Mouse (Mus musculus) embryonic facial prominence, embryonic 10.5 days (tissue): ENCODE measurements around the gene Iqgap1. TPM values are rescaled to one million over a fixed set of nuclear protein-coding genes. Genes with fewer than 3 reads are reported as not detected.

Experiments used
- DNase-seq: peaks from one replicate; pipeline ENCODE4 v3.0.0-alpha.2; 2017; ENCODE audit warnings: low spot score
- H3K27ac ChIP-seq: fragments of 300-500 bp; sonication (generic); replicated peaks from 2 replicates; pipeline ENCODE4 v1.5.1; 2016; ENCODE audit warnings: mild to moderate bottlenecking
- H3K27me3 ChIP-seq: fragments of 300-500 bp; sonication (generic); replicated peaks from 2 replicates; pipeline ENCODE4 v1.6.1; 2016; ENCODE audit warnings: low read depth, mild to moderate bottlenecking; ENCODE audit not compliant: poor library complexity, severe bottlenecking
- H3K36me3 ChIP-seq: fragments of 300-500 bp; sonication (generic); replicated peaks from 2 replicates; pipeline ENCODE4 v1.6.1; 2016; ENCODE audit warnings: mild to moderate bottlenecking, moderate library complexity
- H3K4me1 ChIP-seq: fragments of 300-500 bp; sonication (generic); 2 replicates; pipeline ENCODE4 v1.6.1; 2016
- H3K4me3 ChIP-seq: fragments of 300-500 bp; sonication (generic); 2 replicates; pipeline ENCODE4 v1.5.1; 2016; ENCODE audit warnings: mild to moderate bottlenecking, moderate library complexity
- H3K9me3 ChIP-seq: fragments of 300-500 bp; sonication (generic); 2 replicates; pipeline ENCODE4 v1.6.1; 2016; ENCODE audit warnings: mild to moderate bottlenecking
- WGBS: fragments of 180-500 bp; shearing (Covaris S2); methylation state at CpG from one replicate; pipeline ENCODE4 v1.1.7; 2016; 5-methylcytosine and 5-hydroxymethylcytosine counted together
- polyA plus RNA-seq: library from polyadenylated mRNA; unstranded; fragments of >200 nt; fragmentation: Nextera tagmentation; extraction: Ambion mirVana; gene quantifications from 2 replicates; pipeline ENCODE4 v1.2.1, GENCODE M21; 2016

The Iqgap1 gene
- polyA plus RNA-seq, 1 experiment from 2014 or later: 29.3 TPM

- H3K4me1 ChIP-seq: peaks cover 5% of the 10 kb centered on the region
- H3K36me3 ChIP-seq: no peaks in the 10 kb centered on the region
- no peak overlapping the region for H3K4me3 ChIP-seq
- DNase-seq: no peak
- no peak overlapping the region for H3K27ac ChIP-seq
- H3K27me3 ChIP-seq: no peaks in the 10 kb centered on the region
- H3K9me3 ChIP-seq: no peaks in the 10 kb centered on the region
These were observed 29.5 kb upstream of the Iqgap1 start for GRCm38 (mm10) chr7:80855316-80855715.

GRCm38 (mm10) chr7:80853218-80853617, 27.4 kb upstream of the Iqgap1 start:
- H3K4me1 ChIP-seq: no peaks in the 10 kb centered on the region
- no peaks in the 10 kb centered on the region for H3K36me3 ChIP-seq
- 91% methylated on average over 3 of the region's 3 CpGs for WGBS
- H3K27ac ChIP-seq: no peak overlapping the region
- H3K9me3 ChIP-seq: no peaks in the 10 kb centered on the region
- H3K4me3 ChIP-seq: no peak overlapping the region
- no peaks in the 10 kb centered on the region for H3K27me3 ChIP-seq
- DNase-seq: no peak

GRCm38 (mm10) chr7:80850520-80850919, 24.7 kb upstream of the Iqgap1 start:
- H3K36me3 ChIP-seq: no peaks in the 10 kb centered on the region
- no peaks in the 10 kb centered on the region for H3K4me1 ChIP-seq
- WGBS: 89% methylated on average over 5 of the region's 5 CpGs
- no peak for DNase-seq
- H3K4me3 ChIP-seq: no peak overlapping the region
- H3K27me3 ChIP-seq: no peaks in the 10 kb centered on the region
- H3K9me3 ChIP-seq: no peaks in the 10 kb centered on the region
- H3K27ac ChIP-seq: no peak overlapping the region

GRCm38 (mm10) chr7:80849710-80850109, 23.9 kb upstream of the Iqgap1 start:
- H3K36me3 ChIP-seq: no peaks in the 10 kb centered on the region
- 37% methylated on average over 4 of the region's 4 CpGs for WGBS
- no peaks in the 10 kb centered on the region for H3K4me1 ChIP-seq
- H3K9me3 ChIP-seq: no peaks in the 10 kb centered on the region
- no peak overlapping the region for H3K4me3 ChIP-seq
- no peaks in the 10 kb centered on the region for H3K27me3 ChIP-seq
- H3K27ac ChIP-seq: no peak overlapping the region
- peak; percentile 49 for DNase-seq

- DNase-seq: no peak
- no peak overlapping the region for H3K27ac ChIP-seq
- WGBS: 91% methylated on average over 2 of the region's 2 CpGs
These were observed 23.5 kb upstream of the Iqgap1 start for GRCm38 (mm10) chr7:80849267-80849666.

GRCm38 (mm10) chr7:80846709-80847108, 20.9 kb upstream of the Iqgap1 start:
- no peaks in the 10 kb centered on the region for H3K4me1 ChIP-seq
- no peak overlapping the region for H3K27ac ChIP-seq
- no peaks in the 10 kb centered on the region for H3K36me3 ChIP-seq
- no peaks in the 10 kb centered on the region for H3K9me3 ChIP-seq
- 86% methylated on average over 5 of the region's 5 CpGs for WGBS
- H3K4me3 ChIP-seq: no peak overlapping the region
- DNase-seq: no peak
- H3K27me3 ChIP-seq: no peaks in the 10 kb centered on the region

More at GRCm38 (mm10) chr7:80849267-80849666, 23.5 kb upstream of the Iqgap1 start:
- H3K9me3 ChIP-seq: no peaks in the 10 kb centered on the region
- H3K4me3 ChIP-seq: no peak overlapping the region
- no peaks in the 10 kb centered on the region for H3K27me3 ChIP-seq
- H3K4me1 ChIP-seq: no peaks in the 10 kb centered on the region
- H3K36me3 ChIP-seq: no peaks in the 10 kb centered on the region

- Histone ChIP-seq H3K27me3 (no peaks in the 10 kb centered on the region), H3K36me3 (no peaks in the 10 kb centered on the region), H3K4me3 (no peak overlapping the region), H3K4me1 (no peaks in the 10 kb centered on the region), H3K27ac (no peak overlapping the region), H3K9me3 (no peaks in the 10 kb centered on the region)
- DNase-seq: no peak
- 88% methylated on average over 10 of the region's 10 CpGs for WGBS
These were observed 20.5 kb upstream of the Iqgap1 start for GRCm38 (mm10) chr7:80846280-80846678.

- Histone ChIP-seq H3K27me3 (no peaks in the 10 kb centered on the region; the same call in 1 of the 2 replicates), H3K4me3 (no peak overlapping the region), H3K4me1 (no peaks in the 10 kb centered on the region), H3K36me3 (no peaks in the 10 kb centered on the region), H3K27ac (no peak overlapping the region), H3K9me3 (no peaks in the 10 kb centered on the region)
- no peak for DNase-seq
- WGBS: 76% methylated on average over 15 of the region's 15 CpGs
These were observed 20.0 kb upstream of the Iqgap1 start for GRCm38 (mm10) chr7:80845621-80846279.

GRCm38 (mm10) chr7:80844691-80845090, 18.9 kb upstream of the Iqgap1 start:
- H3K27ac ChIP-seq: no peak overlapping the region
- no peak for DNase-seq
- WGBS: 92% methylated on average over 12 of the region's 12 CpGs

GRCm38 (mm10) chr7:80843910-80844640, 18.3 kb upstream of the Iqgap1 start:
- no peak overlapping the region for H3K27ac ChIP-seq
- 91% methylated on average over 8 of the region's 8 CpGs for WGBS
- DNase-seq: no peak

More at GRCm38 (mm10) chr7:80844691-80845090, 18.9 kb upstream of the Iqgap1 start:
- Histone ChIP-seq H3K4me3 (no peak overlapping the region), H3K27me3 (no peaks in the 10 kb centered on the region; the same call in 1 of the 2 replicates), H3K9me3 (no peaks in the 10 kb centered on the region), H3K36me3 (no peaks in the 10 kb centered on the region), H3K4me1 (0 out of 2 replicates have a peak, but pooled peaks cover 3% of the 10 kb centered on the region)

GRCm38 (mm10) chr7:80843176-80843575, 17.4 kb upstream of the Iqgap1 start:
- H3K4me1 ChIP-seq: peaks cover 5% of the 10 kb centered on the region; the same call in 1 of the 2 replicates
- no peak overlapping the region for H3K27ac ChIP-seq
- 76% methylated on average over 1 of the region's 1 CpGs for WGBS
- H3K4me3 ChIP-seq: no peak overlapping the region
- no peaks in the 10 kb centered on the region for H3K36me3 ChIP-seq
- H3K9me3 ChIP-seq: no peaks in the 10 kb centered on the region
- no peak for DNase-seq
- H3K27me3 ChIP-seq: peaks cover 8% of the 10 kb centered on the region

More at GRCm38 (mm10) chr7:80843910-80844640, 18.3 kb upstream of the Iqgap1 start:
- H3K9me3 ChIP-seq: no peaks in the 10 kb centered on the region
- H3K4me3 ChIP-seq: no peak overlapping the region
- 0 out of 2 replicates have a peak, but pooled peaks cover 3% of the 10 kb centered on the region for H3K4me1 ChIP-seq
- no peaks in the 10 kb centered on the region for H3K36me3 ChIP-seq
- H3K27me3 ChIP-seq: no peaks in the 10 kb centered on the region; the same call in 1 of the 2 replicates

- 73% methylated on average over 5 of the region's 5 CpGs for WGBS
- Histone ChIP-seq H3K9me3 (no peaks in the 10 kb centered on the region), H3K36me3 (no peaks in the 10 kb centered on the region), H3K4me1 (peaks cover 8% of the 10 kb centered on the region; the same call in 1 of the 2 replicates), H3K4me3 (no peak overlapping the region), H3K27me3 (peaks cover 9% of the 10 kb centered on the region), H3K27ac (no peak overlapping the region)
- DNase-seq: no peak
These were observed 16.4 kb upstream of the Iqgap1 start for GRCm38 (mm10) chr7:80842132-80842531.

- Histone ChIP-seq H3K4me3 (no peak overlapping the region), H3K4me1 (peaks cover 10% of the 10 kb centered on the region; the same call in 1 of the 2 replicates), H3K27ac (no peak overlapping the region), H3K27me3 (peaks cover 9% of the 10 kb centered on the region), H3K9me3 (no peaks in the 10 kb centered on the region), H3K36me3 (no peaks in the 10 kb centered on the region)
- DNase-seq: no peak
- WGBS: 82% methylated on average over 4 of the region's 4 CpGs
These were observed 15.2 kb upstream of the Iqgap1 start for GRCm38 (mm10) chr7:80840937-80841336.
